Mouse (Mus musculus) liver, adult 10 weeks (tissue): ENCODE data around the gene Meis3. TPM values are rescaled to one million over a fixed set of nuclear protein-coding genes. Genes with fewer than 3 reads are reported as not detected.

Experiments
- polyA plus RNA-seq: library from polyadenylated mRNA; stranded (reverse); fragments of 350-450 nt; fragmentation: Illumina TruSeq; extraction: RNeasy Lipid Tissue Mini Kit (QIAGEN cat#74804); gene quantifications from one replicate; pipeline ENCODE4 v1.2.3, GENCODE M21; 2014; ENCODE audit warnings: low read depth, low replicate concordance

Meis3 gene
- polyA plus RNA-seq = not detected

DNA sequence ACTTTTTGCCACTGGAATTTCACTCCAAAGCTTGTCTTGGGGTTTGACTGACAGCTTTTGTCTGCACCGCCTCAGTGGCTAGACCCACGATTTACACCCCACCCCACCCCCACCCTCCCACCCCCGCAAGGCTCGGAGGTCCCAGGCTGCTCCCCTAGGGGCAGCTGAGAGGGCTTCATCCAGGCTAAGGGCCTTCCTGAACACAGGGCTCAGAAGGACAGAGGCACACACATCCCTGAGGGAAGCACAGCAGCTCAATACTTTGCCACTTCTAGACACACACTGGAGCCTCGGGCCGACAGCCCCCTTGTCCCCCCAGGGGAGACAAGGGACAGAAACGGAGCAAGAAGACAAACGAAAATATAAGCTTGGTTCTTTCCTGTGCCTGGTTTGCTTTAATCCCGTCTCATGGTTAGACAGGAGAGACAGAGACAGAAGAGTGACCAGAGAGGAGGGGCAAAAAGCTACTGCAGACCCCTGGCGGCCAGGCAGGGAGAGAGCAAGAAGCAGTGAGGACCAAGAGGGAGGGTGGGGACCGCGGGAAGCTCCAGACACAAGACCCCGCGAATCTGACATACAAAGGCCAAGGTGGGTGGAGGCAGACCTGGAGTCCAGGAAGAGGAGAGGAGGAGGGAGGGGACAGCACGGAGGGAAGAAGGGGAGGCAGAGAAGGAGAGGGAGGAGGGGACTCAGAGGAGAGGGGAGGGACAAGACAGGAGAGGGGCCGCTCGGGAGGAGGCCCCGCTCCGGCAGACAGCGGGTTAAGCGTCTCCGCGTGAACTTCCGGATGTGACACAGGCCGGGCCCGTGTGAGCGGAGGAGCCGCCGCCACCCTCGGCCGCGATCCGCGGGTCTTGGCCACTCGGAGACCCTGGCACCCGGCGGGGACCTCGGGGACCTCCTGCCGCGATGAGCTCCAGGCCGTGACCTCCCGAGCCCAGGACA, at the start of gene Meis3:
Gene Meis3, plus strand, starts transcription at position 494 of the 945 bp plus-strand sequence.

GRCm38 (mm10) chr7:16129421-16129845, 45.5 kb upstream of the Meis3 start, which contains the start of gene Slc8a2:
Slc8a2 (plus strand) TSS chr7:16129826.

GRCm38 (mm10) chr7:16221582-16222272, 46.8 kb downstream of the Meis3 start, which contains the start of gene Dhx34:
Dhx34 (minus strand) TSS chr7:16222037.

Other genes with a start within 250 kb of the Meis3 start
- 10.4 TPM for gene Nop53, start 229.0 kb upstream of the Meis3 start, polyA plus RNA-seq
- gene Ehd2, start 207.5 kb upstream of the Meis3 start, polyA plus RNA-seq = 0.74 TPM
- 0.26 TPM for gene Bicra, start 127.2 kb upstream of the Meis3 start, polyA plus RNA-seq
- gene Zfp541, start 113.3 kb upstream of the Meis3 start, polyA plus RNA-seq = not detected
- gene Napa, start 76.6 kb upstream of the Meis3 start, polyA plus RNA-seq = 16.1 TPM
- gene Kptn, start 55.2 kb upstream of the Meis3 start, polyA plus RNA-seq = 6.3 TPM
- not detected for gene Slc8a2, start 45.3 kb upstream of the Meis3 start, polyA plus RNA-seq
- 0.34 TPM for gene Dhx34, start 46.9 kb downstream of the Meis3 start, polyA plus RNA-seq
- 0.93 TPM for gene C5ar2, start 69.1 kb downstream of the Meis3 start, polyA plus RNA-seq
- 0.64 TPM for gene C5ar1, start 84.5 kb downstream of the Meis3 start, polyA plus RNA-seq
- gene Inafm1, start 98.5 kb downstream of the Meis3 start, polyA plus RNA-seq = 0.40 TPM
- 9.4 TPM for gene Ccdc9, start 111.7 kb downstream of the Meis3 start, polyA plus RNA-seq
- gene Bbc3, start 133.3 kb downstream of the Meis3 start, polyA plus RNA-seq = not detected
- gene Sae1, start 212.7 kb downstream of the Meis3 start, polyA plus RNA-seq = 20.8 TPM
- gene Zc3h4, start 225.8 kb downstream of the Meis3 start, polyA plus RNA-seq = 2.2 TPM